Mouse (Mus musculus) liver, postnatal 0 days (tissue): Measurements from ENCODE around the gene Fzr1. TPM values are rescaled to one million over a fixed set of nuclear protein-coding genes. Genes with fewer than 3 reads are reported as not detected.

Experiments
- ATAC-seq: fragments of 200-750 bp; cut with Nextera tagmentation; 2 replicates; pipeline ENCODE4 v1.8.0; 2017; ENCODE audit warnings: mild to moderate bottlenecking, moderate library complexity
- DNase-seq: peaks from one replicate; pipeline ENCODE4 v3.0.0-alpha.2; 2016
- H3K27ac ChIP-seq: fragments of 300-500 bp; sonication (generic); 2 replicates; pipeline ENCODE4 v1.5.1; 2014; ENCODE audit warnings: antibody characterized with exemption, moderate library complexity, mild to moderate bottlenecking, low read depth
- H3K27me3 ChIP-seq: fragments of 300-500 bp; sonication (generic); 2 replicates; pipeline ENCODE4 v1.6.1; 2014; ENCODE audit warnings: low read length, control low read depth, mixed read lengths; ENCODE audit not compliant: insufficient read depth
- H3K36me3 ChIP-seq: fragments of 300-500 bp; sonication (generic); replicated peaks from 2 replicates; pipeline ENCODE4 v1.6.1; 2014; ENCODE audit warnings: mild to moderate bottlenecking, control low read depth, low read length, moderate library complexity, mixed read lengths; ENCODE audit not compliant: insufficient read depth
- H3K4me1 ChIP-seq: fragments of 300-500 bp; sonication (generic); 2 replicates; pipeline ENCODE4 v1.6.1; 2014; ENCODE audit warnings: antibody characterized with exemption, mild to moderate bottlenecking, control low read depth; ENCODE audit not compliant: insufficient read depth
- H3K4me2 ChIP-seq: fragments of 300-500 bp; sonication (generic); 2 replicates; pipeline ENCODE4 v1.6.1; 2014; ENCODE audit warnings: low read depth, mild to moderate bottlenecking, low read length, moderate library complexity, mixed read lengths
- H3K4me3 ChIP-seq: fragments of 300-500 bp; sonication (generic); 2 replicates; pipeline ENCODE4 v1.5.1; 2014; ENCODE audit warnings: low read depth, low read length
- H3K9ac ChIP-seq: fragments of 300-500 bp; sonication (generic); replicated peaks from 2 replicates; pipeline ENCODE4 v1.6.1; 2014; ENCODE audit warnings: mild to moderate bottlenecking, moderate library complexity
- H3K9me3 ChIP-seq: fragments of 300-500 bp; sonication (generic); 2 replicates; pipeline ENCODE4 v1.6.1; 2016; ENCODE audit warnings: mild to moderate bottlenecking, control low read depth, low read length, mixed read lengths
- CTCF ChIP-seq: sonication (generic); IDR thresholded peaks from 2 replicates; pipeline ENCODE4 v1.5.1; 2016; ENCODE audit warnings: antibody characterized with exemption, low read depth
- EP300 ChIP-seq: IDR thresholded peaks from 2 replicates; pipeline ENCODE4 v1.6.1; 2016; ENCODE audit warnings: antibody characterized with exemption, low read depth, mild to moderate bottlenecking
- WGBS: fragments of 180-500 bp; shearing (Covaris S2); extraction: QIAGEN DNeasy Blood & Tissue Kit; methylation state at CpG from one replicate; pipeline ENCODE4 v1.1.7; 2014; ENCODE audit not compliant: insufficient replicate concordance; 5-methylcytosine and 5-hydroxymethylcytosine counted together
- polyA plus RNA-seq: library from polyadenylated mRNA; unstranded; fragments of >200 nt; fragmentation: Nextera tagmentation; extraction: Ambion mirVana; gene quantifications from 2 replicates; pipeline ENCODE4 v1.2.1, GENCODE M21; 2015

Fzr1 gene
- polyA plus RNA-seq, 1 experiment from 2014 or later, result 69.7 TPM

GRCm38 (mm10) chr10:81332277-81332676 lies 46.0 kb downstream of the Fzr1 start:
- 68% methylated on average over 29 of the region's 29 CpGs for WGBS
- Histone ChIP-seq H3K27ac (no peak overlapping the region), H3K36me3 (no peaks in the 10 kb centered on the region), H3K4me2 (no peak overlapping the region), H3K9me3 (no peaks in the 10 kb centered on the region), H3K27me3 (0 out of 2 replicates have a peak, but pooled peaks cover 3% of the 10 kb centered on the region), H3K4me3 (no peak overlapping the region), H3K9ac (no peak overlapping the region), H3K4me1 (peaks cover 8% of the 10 kb centered on the region; the same call in 1 of the 2 replicates)
- no peak for ATAC-seq
- no peak for DNase-seq
- TF ChIP-seq EP300 (no peak), CTCF (no peak)

GRCm38 (mm10) chr10:81330007-81330406 lies 48.3 kb downstream of the Fzr1 start:
- Histone ChIP-seq H3K27ac (peak overlapping the region; percentile 69), H3K4me2 (0 out of 2 replicates have a peak overlapping the region, but pooled peaks have one; percentile 7), H3K36me3 (peaks cover 20% of the 10 kb centered on the region), H3K9me3 (no peaks in the 10 kb centered on the region), H3K27me3 (0 out of 2 replicates have a peak, but pooled peaks cover 3% of the 10 kb centered on the region), H3K4me3 (no peak overlapping the region), H3K4me1 (peaks cover 8% of the 10 kb centered on the region; the same call in 1 of the 2 replicates), H3K9ac (no peak overlapping the region)
- TF ChIP-seq CTCF, result no peak
- no peak for TF ChIP-seq EP300
- 58% methylated on average over 4 of the region's 4 CpGs for WGBS
- no peak for ATAC-seq
- DNase-seq, result no peak

- H3K9ac ChIP-seq, result no peak overlapping the region
- 0 out of 2 replicates have a peak overlapping the region, but pooled peaks have one; percentile 4 for H3K4me3 ChIP-seq
- peak overlapping the region; percentile 36; the same call in 1 of the 2 replicates for H3K4me2 ChIP-seq
- H3K9me3 ChIP-seq, result no peaks in the 10 kb centered on the region
- peaks cover 25% of the 10 kb centered on the region for H3K36me3 ChIP-seq
- ATAC-seq (no peak), DNase-seq (no peak)
- WGBS, result 53% methylated on average over 10 of the region's 10 CpGs
- H3K4me1 ChIP-seq, result peaks cover 8% of the 10 kb centered on the region; the same call in 1 of the 2 replicates
- peak overlapping the region; percentile 69 for H3K27ac ChIP-seq
- H3K27me3 ChIP-seq, result 0 out of 2 replicates have a peak, but pooled peaks cover 3% of the 10 kb centered on the region
- TF ChIP-seq EP300 (no peak), CTCF (no peak)
These were observed 48.9 kb downstream of the Fzr1 start for GRCm38 (mm10) chr10:81329194-81329975.

GRCm38 (mm10) chr10:81328386-81328785 lies 49.9 kb downstream of the Fzr1 start, which contains the start of gene Tbxa2r:
Tbxa2r (plus strand) TSS chr10:81328731.
- 0 out of 2 replicates have a peak within 1 kb of the TSS, but pooled peaks have one; percentile 2 for H3K9ac ChIP-seq
- H3K9me3 ChIP-seq, result no peaks in the 10 kb centered on the region
- 0 out of 2 replicates have a peak, but pooled peaks cover 3% of the 10 kb centered on the region for H3K27me3 ChIP-seq
- H3K27ac ChIP-seq, result peak within 1 kb of the TSS; percentile 69
- WGBS, result 17% methylated on average over 10 of the region's 10 CpGs
- no peak for TF ChIP-seq EP300
- peak; percentile 23 for TF ChIP-seq CTCF
- H3K36me3 ChIP-seq, result peaks cover 35% of the 10 kb centered on the region
- 0 out of 2 replicates have a peak within 1 kb of the TSS, but pooled peaks have one; percentile 4 for H3K4me3 ChIP-seq
- DNase-seq (no peak), ATAC-seq (peak; percentile 35)
- peaks cover 8% of the 10 kb centered on the region; the same call in 1 of the 2 replicates for H3K4me1 ChIP-seq
- H3K4me2 ChIP-seq, result peak within 1 kb of the TSS; percentile 36; the same call in 1 of the 2 replicates

GRCm38 (mm10) chr10:81327959-81328358 lies 50.4 kb downstream of the Fzr1 start:
- Histone ChIP-seq H3K4me2 (no peak overlapping the region), H3K9me3 (no peaks in the 10 kb centered on the region), H3K4me3 (no peak overlapping the region), H3K9ac (no peak overlapping the region), H3K27me3 (0 out of 2 replicates have a peak, but pooled peaks cover 3% of the 10 kb centered on the region), H3K27ac (peak overlapping the region; percentile 55; the same call in 1 of the 2 replicates), H3K4me1 (peaks cover 8% of the 10 kb centered on the region; the same call in 1 of the 2 replicates), H3K36me3 (peaks cover 39% of the 10 kb centered on the region)
- DNase-seq (no peak), ATAC-seq (peak; percentile 19)
- 14% methylated on average over 2 of the region's 2 CpGs for WGBS
- no peak for TF ChIP-seq EP300
- no peak for TF ChIP-seq CTCF

GRCm38 (mm10) chr10:81326858-81327257 lies 51.5 kb downstream of the Fzr1 start:
- Histone ChIP-seq H3K9ac (no peak overlapping the region), H3K4me1 (peaks cover 12% of the 10 kb centered on the region; the same call in 1 of the 2 replicates), H3K27me3 (no peaks in the 10 kb centered on the region), H3K27ac (peak overlapping the region; percentile 56), H3K9me3 (no peaks in the 10 kb centered on the region), H3K36me3 (peaks cover 44% of the 10 kb centered on the region), H3K4me2 (no peak overlapping the region), H3K4me3 (no peak overlapping the region)
- DNase-seq (no peak), ATAC-seq (peak; percentile 37)
- TF ChIP-seq CTCF (no peak), EP300 (peak; percentile 52; the same call in 1 of the 2 replicates)
- 35% methylated on average over 6 of the region's 6 CpGs for WGBS
